8 mouse cellular contexts compared by ENCODE assay signal in the genomic region with DNA sequence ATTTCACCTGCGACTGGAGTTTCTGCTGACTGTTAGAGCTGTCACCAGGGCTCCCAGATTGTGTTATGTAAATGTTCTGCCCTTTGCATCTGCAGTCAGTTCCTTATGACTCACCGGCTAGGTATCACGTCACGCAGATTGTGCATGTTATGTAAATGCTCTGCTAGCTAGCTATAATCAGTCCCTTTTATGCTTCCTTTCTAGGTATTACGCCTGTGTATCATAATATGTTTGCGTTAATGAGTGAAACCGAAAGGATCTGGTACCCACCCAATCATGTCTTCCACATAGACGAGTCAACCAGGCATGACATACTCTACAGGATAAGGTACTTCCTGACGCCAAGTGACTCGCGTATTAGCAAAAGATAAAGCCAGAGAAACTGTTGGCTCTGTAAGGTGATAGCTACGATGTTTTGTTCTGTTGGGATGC. TPM values are rescaled to one million over a fixed set of nuclear protein-coding genes. Genes with fewer than 3 reads are reported as not detected.
DNase-seq lines count a peak whose midpoint lies in the region; ATAC-seq and TF ChIP-seq lines count a peak whose summit lies in the region.

No protein-coding gene starts in this region.

- TF ChIP-seq CTCF in intestine, postnatal 0 days (IDR thresholded peaks at IDR 0.05; ENCODE audit: low read depth), result no peak

- WGBS in intestine, postnatal 0 days, result 40% methylated on average over 12 of the region's 12 CpGs
- 83% methylated on average over 12 of the region's 12 CpGs for WGBS in midbrain, embryonic 14.5 days
- WGBS in forebrain, embryonic 16.5 days, result 80% methylated on average over 12 of the region's 12 CpGs

- peaks cover 4% of the 10 kb centered on the region; the same call in 1 of the 2 replicates for H3K36me3 ChIP-seq in intestine, postnatal 0 days (ENCODE audit: control insufficient read depth, insufficient read depth)
- H3K36me3 ChIP-seq in midbrain, embryonic 14.5 days (ENCODE audit: control insufficient read depth, insufficient read depth, low read length), result peaks cover 8% of the 10 kb centered on the region
- H3K36me3 ChIP-seq in forebrain, embryonic 16.5 days (ENCODE audit: control insufficient read depth, insufficient read depth), result 0 out of 2 replicates have a peak, but pooled peaks cover 2% of the 10 kb centered on the region

- no peaks in the 10 kb centered on the region for H3K27me3 ChIP-seq in intestine, postnatal 0 days (replicated peaks; ENCODE audit: control insufficient read depth, insufficient read depth, low read length)
- H3K27me3 ChIP-seq in midbrain, embryonic 14.5 days (ENCODE audit: control insufficient read depth, insufficient read depth, low read length), result no peaks in the 10 kb centered on the region
- no peaks in the 10 kb centered on the region for H3K27me3 ChIP-seq in forebrain, embryonic 16.5 days (replicated peaks; ENCODE audit: control insufficient read depth, insufficient read depth, low read length)

- peak; percentile 77 for ATAC-seq in intestine, postnatal 0 days
- no peak for ATAC-seq in midbrain, embryonic 14.5 days (ENCODE audit: low FRiP score, low TSS enrichment)
- ATAC-seq in forebrain, embryonic 16.5 days, result no peak

- peak overlapping the region; percentile 15 for H3K27ac ChIP-seq in intestine, postnatal 0 days (ENCODE audit: low read depth, low read length)
- no peak overlapping the region for H3K27ac ChIP-seq in midbrain, embryonic 14.5 days (replicated peaks; ENCODE audit: low read depth, low read length)
- no peak overlapping the region for H3K27ac ChIP-seq in forebrain, embryonic 16.5 days (ENCODE audit: low read length)

- no peaks in the 10 kb centered on the region for H3K4me1 ChIP-seq in intestine, postnatal 0 days (replicated peaks; ENCODE audit: control insufficient read depth, insufficient read depth, low read length)
- 0 out of 2 replicates have a peak, but pooled peaks cover 6% of the 10 kb centered on the region for H3K4me1 ChIP-seq in midbrain, embryonic 14.5 days (ENCODE audit: control insufficient read depth, insufficient read depth, low read length)
- H3K4me1 ChIP-seq in forebrain, embryonic 16.5 days (replicated peaks; ENCODE audit: control insufficient read depth, insufficient read depth, low read length), result peaks cover 2% of the 10 kb centered on the region; the same call in 1 of the 2 replicates

- peak overlapping the region; percentile 39; the same call in 1 of the 2 replicates for H3K4me2 ChIP-seq in intestine, postnatal 0 days (replicated peaks; ENCODE audit: low read depth)
- H3K4me2 ChIP-seq in midbrain, embryonic 14.5 days (ENCODE audit: low read length), result no peak overlapping the region
- H3K4me2 ChIP-seq in forebrain, embryonic 16.5 days (ENCODE audit: low read length), result no peak overlapping the region

- no peaks in the 10 kb centered on the region for H3K9me3 ChIP-seq in intestine, postnatal 0 days (ENCODE audit: control insufficient read depth)
- no peaks in the 10 kb centered on the region for H3K9me3 ChIP-seq in midbrain, embryonic 14.5 days (ENCODE audit: control insufficient read depth, low read length)
- no peaks in the 10 kb centered on the region for H3K9me3 ChIP-seq in forebrain, embryonic 16.5 days (ENCODE audit: control insufficient read depth, low read length)

- DNase-seq in layer of hippocampus, adult 9-11 months, result peak; percentile 65
- DNase-seq in layer of hippocampus, postnatal 14 days (ENCODE audit: low spot score in 2 of 2), result no peak
- DNase-seq in NIH3T3 (ENCODE audit: low read depth), result peak; percentile 60
- DNase-seq in cerebellum, adult 8-10 months, result peak; percentile 71
- DNase-seq in midbrain, embryonic 14.5 days, result no peak
- DNase-seq in embryo, embryonic 9.5 days (ENCODE audit: extremely low spot score), result no peak

- H3K4me3 ChIP-seq in intestine, postnatal 0 days (ENCODE audit: low read depth, low read length), result no peak overlapping the region
- H3K4me3 ChIP-seq in midbrain, embryonic 14.5 days (replicated peaks; ENCODE audit: low read depth, low read length), result no peak overlapping the region
- H3K4me3 ChIP-seq in forebrain, embryonic 16.5 days (replicated peaks; ENCODE audit: low read length), result no peak overlapping the region

- H3K9ac ChIP-seq in intestine, postnatal 0 days (ENCODE audit: low read depth, low read length), result no peak overlapping the region
- no peak overlapping the region for H3K9ac ChIP-seq in midbrain, embryonic 14.5 days (replicated peaks; ENCODE audit: low read length)
- H3K9ac ChIP-seq in forebrain, embryonic 16.5 days (replicated peaks; ENCODE audit: low read depth, low read length), result no peak overlapping the region

RNA-seq across cellular contexts. Expression of a gene that starts 19.5 kb away (rescaled TPM):
- 10 to 100 TPM; 27.0 to 28.5 TPM for total RNA-seq in layer of hippocampus, postnatal 14 days (2021)
- 11.2 and 11.7 TPM in 2 replicates for polyA plus RNA-seq in intestine, postnatal 0 days (2015; fragmentation: Nextera tagmentation; extraction: Ambion mirVana)
- 22.5 and 28.3 TPM in 2 replicates for polyA plus RNA-seq in midbrain, embryonic 14.5 days (2014; fragmentation: Nextera tagmentation; extraction: Ambion mirVana)
- polyA plus RNA-seq in forebrain, embryonic 16.5 days (2015; fragmentation: Nextera tagmentation; extraction: Ambion mirVana), result 18.2 and 19.9 TPM in 2 replicates

RNA-seq across cellular contexts. Expression of a gene that starts 54.0 kb away (rescaled TPM):
- under 1 TPM in 1 of 2 experiments, not detected in 1; 0.51 TPM for total RNA-seq in layer of hippocampus, postnatal 14 days (2021)
- 48.4 and 50.0 TPM in 2 replicates for polyA plus RNA-seq in intestine, postnatal 0 days (2015; fragmentation: Nextera tagmentation; extraction: Ambion mirVana)
- 0.77 and 1.9 TPM in 2 replicates for polyA plus RNA-seq in midbrain, embryonic 14.5 days (2014; fragmentation: Nextera tagmentation; extraction: Ambion mirVana)
- polyA plus RNA-seq in forebrain, embryonic 16.5 days (2015; fragmentation: Nextera tagmentation; extraction: Ambion mirVana), result 1.2 and 1.4 TPM in 2 replicates

Comparison
In these comparisons a context has a peak if more than half of its experiments do, and no peak if none do; other contexts are left out.
1. DNase-seq: peak in layer of hippocampus, adult 9-11 months (single experiment), NIH3T3 (single experiment) and cerebellum, adult 8-10 months (single experiment); none in layer of hippocampus, postnatal 14 days (0 of 2), midbrain, embryonic 14.5 days (single experiment) and embryo, embryonic 9.5 days (single experiment).
2. RNA of a gene that starts 54.0 kb away (polyA plus RNA-seq): 48.4 to 50.0 TPM in intestine, postnatal 0 days; 0.77 to 1.9 TPM in midbrain, embryonic 14.5 days and 1.2 to 1.4 TPM in forebrain, embryonic 16.5 days; every median in the first group is over 10 times any median in the second.